In the genomic region with DNA sequence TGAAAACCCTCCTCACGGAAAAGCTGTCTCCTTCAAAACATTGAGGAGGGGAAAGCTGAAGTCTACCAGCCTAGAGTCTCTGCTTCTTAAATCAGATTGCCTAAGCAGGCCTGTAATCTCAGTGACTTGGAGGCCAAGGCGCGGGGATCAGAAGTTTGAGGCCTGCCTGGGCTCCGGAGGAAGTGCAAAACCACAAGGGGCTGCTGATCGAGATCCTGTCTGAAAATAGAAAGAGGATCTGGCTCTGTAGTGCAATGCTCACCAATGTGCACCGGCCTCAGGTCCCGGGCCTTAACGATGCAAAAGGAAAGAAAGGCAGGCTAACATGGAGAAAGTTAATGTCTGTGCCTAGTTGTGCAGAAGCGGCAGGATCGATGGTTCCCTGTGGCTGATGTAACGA, we compare ENCODE assay signal across 8 mouse cellular contexts. TPM values are rescaled to one million over a fixed set of nuclear protein-coding genes. Genes with fewer than 3 reads are reported as not detected.
DNase-seq lines count a peak whose midpoint lies in the region; ATAC-seq and TF ChIP-seq lines count a peak whose summit lies in the region.

No protein-coding gene starts in this region.

- peak; percentile 31 for DNase-seq in heart, adult 8-10 months (ENCODE audit: low spot score)
- DNase-seq in heart, postnatal 4 days: no peak
- peak; percentile 66 to 81 for DNase-seq in spleen, adult 2 months (ENCODE audit: low read depth in 1 of 2, low spot score in 2 of 2)
- DNase-seq in right cerebral cortex, postnatal 36 days (ENCODE audit: low spot score in 2 of 2): no peak
- no peak for DNase-seq in limb, embryonic 10.5 days (ENCODE audit: low spot score)

- ATAC-seq in CD4-positive, CD25-positive, alpha-beta regulatory T cell, adult 4 months: peak; percentile 89
- ATAC-seq in liver, embryonic 16.5 days (ENCODE audit: low read depth): peak; percentile 41
- ATAC-seq in forebrain, embryonic 12.5 days (ENCODE audit: low FRiP score): no peak

- no peak for TF ChIP-seq POLR2A in spleen, adult 2 months (IDR thresholded peaks at IDR 0.05; ENCODE audit: low read depth, low read length)

- no peaks in the 10 kb centered on the region for H3K27me3 ChIP-seq in liver, embryonic 16.5 days (ENCODE audit: control insufficient read depth, insufficient read depth, low read depth, low read length)
- no peaks in the 10 kb centered on the region for H3K27me3 ChIP-seq in spleen, adult 2 months (ENCODE audit: control insufficient read depth, insufficient read depth, low read length)
- H3K27me3 ChIP-seq in forebrain, embryonic 12.5 days: no peaks in the 10 kb centered on the region
- no peaks in the 10 kb centered on the region for H3K27me3 ChIP-seq in limb, embryonic 10.5 days (ENCODE audit: low read depth, poor library complexity, severe bottlenecking)

- no peaks in the 10 kb centered on the region for H3K36me3 ChIP-seq in liver, embryonic 16.5 days (ENCODE audit: control insufficient read depth, insufficient read depth)
- H3K36me3 ChIP-seq in spleen, adult 2 months (ENCODE audit: control insufficient read depth, insufficient read depth, low read length): no peaks in the 10 kb centered on the region; the same call in 1 of the 2 replicates
- no peaks in the 10 kb centered on the region for H3K36me3 ChIP-seq in forebrain, embryonic 12.5 days (replicated peaks)
- no peaks in the 10 kb centered on the region for H3K36me3 ChIP-seq in limb, embryonic 10.5 days

- WGBS in liver, embryonic 16.5 days (ENCODE audit: insufficient replicate concordance): 18% methylated on average over 11 of the region's 11 CpGs
- 4% methylated on average over 11 of the region's 11 CpGs for WGBS in spleen, adult 2 months
- WGBS in forebrain, embryonic 12.5 days: 85% methylated on average over 11 of the region's 11 CpGs
- WGBS in limb, embryonic 10.5 days: 83% methylated on average over 11 of the region's 11 CpGs

- no peak overlapping the region for H3K4me2 ChIP-seq in liver, embryonic 16.5 days (ENCODE audit: low read depth, low read length)
- no peak overlapping the region for H3K4me2 ChIP-seq in forebrain, embryonic 12.5 days

- H3K9me3 ChIP-seq in liver, embryonic 16.5 days (replicated peaks; ENCODE audit: control insufficient read depth, low read length): no peaks in the 10 kb centered on the region
- H3K9me3 ChIP-seq in forebrain, embryonic 12.5 days: no peaks in the 10 kb centered on the region
- H3K9me3 ChIP-seq in limb, embryonic 10.5 days (replicated peaks): no peaks in the 10 kb centered on the region

- no peak for TF ChIP-seq CTCF in spleen, adult 2 months (IDR thresholded peaks at IDR 0.05; ENCODE audit: extremely low read depth, insufficient read depth, insufficient read length, insufficient replicate concordance)

- no peak overlapping the region for H3K9ac ChIP-seq in liver, embryonic 16.5 days (ENCODE audit: low read depth, low read length)
- no peak overlapping the region for H3K9ac ChIP-seq in forebrain, embryonic 12.5 days

- no peaks in the 10 kb centered on the region for H3K4me1 ChIP-seq in liver, embryonic 16.5 days (ENCODE audit: control insufficient read depth, low read depth, low read length)
- H3K4me1 ChIP-seq in spleen, adult 2 months (ENCODE audit: control insufficient read depth, insufficient read depth, insufficient read length): peaks cover 33% of the 10 kb centered on the region
- H3K4me1 ChIP-seq in forebrain, embryonic 12.5 days: no peaks in the 10 kb centered on the region
- H3K4me1 ChIP-seq in limb, embryonic 10.5 days: no peaks in the 10 kb centered on the region

- no peak overlapping the region for H3K4me3 ChIP-seq in liver, embryonic 16.5 days (ENCODE audit: low read depth, low read length)
- H3K4me3 ChIP-seq in spleen, adult 2 months (ENCODE audit: extremely low read depth, insufficient read depth, insufficient read length): no peak overlapping the region
- H3K4me3 ChIP-seq in forebrain, embryonic 12.5 days (replicated peaks): no peak overlapping the region
- H3K4me3 ChIP-seq in limb, embryonic 10.5 days: no peak overlapping the region

- H3K27ac ChIP-seq in liver, embryonic 16.5 days (ENCODE audit: low read length): 0 out of 2 replicates have a peak overlapping the region, but pooled peaks have one; percentile 5
- peak overlapping the region; percentile 85 for H3K27ac ChIP-seq in spleen, adult 2 months (ENCODE audit: insufficient read depth, low read length)
- H3K27ac ChIP-seq in forebrain, embryonic 12.5 days: no peak overlapping the region
- no peak overlapping the region for H3K27ac ChIP-seq in limb, embryonic 10.5 days

RNA-seq across cellular contexts. Expression of gene Retreg1, which starts 48.6 kb away (rescaled TPM):
- total RNA-seq in heart, adult 8-10 months (2022): 100 to 1,000 TPM; 197 to 344 (median 283) TPM
- total RNA-seq in heart, postnatal 4 days (2021): 100 to 1,000 TPM; 112 to 141 TPM
- 10 to 100 TPM; 63.1 to 79.2 TPM for polyA plus RNA-seq in CD4-positive, CD25-positive, alpha-beta regulatory T cell, adult 4 months (2017; shearing (Covaris generic))
- polyA plus RNA-seq in liver, embryonic 16.5 days (2015; fragmentation: Nextera tagmentation; extraction: Ambion mirVana): 7.4 and 10.1 TPM in 2 replicates
- polyA plus RNA-seq in spleen, adult 2 months (2012; rRNA removed): 8.8 and 9.5 TPM in 2 replicates
- polyA plus RNA-seq in forebrain, embryonic 12.5 days (2016; fragmentation: Nextera tagmentation; extraction: Ambion mirVana): 2.8 and 3.7 TPM in 2 replicates
- polyA plus RNA-seq in limb, embryonic 10.5 days (2016; fragmentation: Nextera tagmentation; extraction: Ambion mirVana): 1.2 and 1.9 TPM in 2 replicates

Comparison
In these comparisons a context has a peak if more than half of its experiments do, and no peak if none do; other contexts are left out.
1. DNase-seq: peak in heart, adult 8-10 months (single experiment) and spleen, adult 2 months (2 of 2); none in heart, postnatal 4 days (single experiment), right cerebral cortex, postnatal 36 days (0 of 2) and limb, embryonic 10.5 days (single experiment).
2. H3K27ac ChIP-seq: peak in liver, embryonic 16.5 days (single experiment) and spleen, adult 2 months (single experiment); none in forebrain, embryonic 12.5 days (single experiment) and limb, embryonic 10.5 days (single experiment).